Mouse (Mus musculus) megakaryocyte, embryonic 14.5 days (primary cell): Measurements from ENCODE around the gene Hk2.

Experiments used
- FLI1 ChIP-seq: IDR thresholded peaks from 2 replicates; pipeline ENCODE4 v1.6.1; 2012; ENCODE audit warnings: low read length, inconsistent platforms, mixed read lengths
- GATA1 ChIP-seq: IDR thresholded peaks from 3 replicates; pipeline ENCODE4 v1.6.1; 2012; ENCODE audit warnings: mixed read lengths, low read length, inconsistent platforms, borderline replicate concordance

DNA sequence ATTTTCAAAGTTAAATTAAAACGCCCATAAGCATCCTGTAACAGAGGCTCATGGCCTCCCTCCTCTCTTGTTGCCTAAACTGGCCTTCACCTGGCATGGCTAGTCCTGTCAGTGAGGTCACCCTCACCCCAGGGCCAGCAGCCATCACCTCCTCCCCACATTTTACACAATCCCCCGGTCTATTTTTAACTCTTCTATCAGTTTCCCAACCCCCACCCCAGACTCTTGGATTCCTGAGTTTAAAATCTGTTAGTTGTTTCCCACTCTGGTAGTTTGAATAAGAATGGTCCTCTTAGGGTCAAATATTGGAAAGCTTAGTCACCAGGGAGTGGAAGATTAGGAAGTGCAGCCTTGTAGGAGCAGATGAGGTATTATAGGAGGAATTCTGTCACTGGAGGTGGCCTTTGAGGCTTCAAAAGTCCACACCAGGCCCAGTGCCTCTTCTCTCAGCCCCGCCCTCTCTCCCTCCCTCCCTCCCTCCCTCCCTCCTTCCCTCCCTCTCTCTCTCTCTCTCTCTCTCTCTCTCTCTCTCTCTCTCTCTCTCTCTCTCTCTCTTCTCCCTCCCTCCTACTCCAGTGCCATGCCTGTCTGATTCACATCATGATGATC is 13.4 kb downstream of the Hk2 start:
- TF ChIP-seq GATA1 (no peak), FLI1 (no peak)
